Mouse (Mus musculus) testis, adult 2 months (tissue): ENCODE results near the gene Vav2. TPM values are rescaled to one million over a fixed set of nuclear protein-coding genes. Genes with fewer than 3 reads are reported as not detected.

Experiments used
- H3K27ac ChIP-seq: fragments of 200-500 bp; 2 replicates; pipeline ENCODE4 v1.5.1; 2012; ENCODE audit warnings: low read depth, low read length; ENCODE audit not compliant: control insufficient read depth, insufficient read depth
- H3K27me3 ChIP-seq: fragments of 200-500 bp; 2 replicates; pipeline ENCODE4 v1.6.1; 2012; ENCODE audit warnings: mild to moderate bottlenecking, low read length, moderate library complexity; ENCODE audit not compliant: control insufficient read depth, insufficient read depth
- H3K36me3 ChIP-seq: fragments of 200-500 bp; 2 replicates; pipeline ENCODE4 v1.6.1; 2012; ENCODE audit warnings: mild to moderate bottlenecking, low read length; ENCODE audit not compliant: control insufficient read depth, insufficient read depth
- H3K4me1 ChIP-seq: fragments of 200-500 bp; 2 replicates; pipeline ENCODE4 v1.6.1; 2012; ENCODE audit warnings: low read length; ENCODE audit not compliant: control insufficient read depth, insufficient read depth
- H3K4me3 ChIP-seq: fragments of 200-500 bp; 2 replicates; pipeline ENCODE4 v1.5.1; 2012; ENCODE audit warnings: low read depth, mild to moderate bottlenecking, low read length, moderate library complexity, mixed read lengths; ENCODE audit not compliant: control insufficient read depth
- CTCF ChIP-seq: fragments of 200-500 bp; IDR thresholded peaks from 2 replicates; pipeline ENCODE4 v1.5.1; 2012; ENCODE audit warnings: low read depth, mild to moderate bottlenecking, inconsistent platforms, low read length, moderate library complexity; ENCODE audit not compliant: control insufficient read depth, insufficient read depth, insufficient replicate concordance
- POLR2A ChIP-seq: fragments of 200-500 bp; IDR thresholded peaks from 2 replicates; pipeline ENCODE4 v1.6.1; 2012; ENCODE audit warnings: low read depth, mild to moderate bottlenecking, inconsistent platforms, low read length, moderate library complexity; ENCODE audit not compliant: control insufficient read depth
- polyA plus RNA-seq: library from polyadenylated mRNA; depleted of rRNA; stranded (reverse); fragments of >200 nt; gene quantifications from 2 replicates; pipeline ENCODE4 v1.2.3, GENCODE M21; 2012

The Vav2 gene
- polyA plus RNA-seq, 1 experiment: 35.7 TPM

- H3K27ac ChIP-seq: peak overlapping the region; percentile 19; the same call in 1 of the 2 replicates
- H3K27me3 ChIP-seq: no peaks in the 10 kb centered on the region
- no peak for TF ChIP-seq CTCF
- TF ChIP-seq POLR2A: no peak
- H3K4me1 ChIP-seq: peaks cover 5% of the 10 kb centered on the region
- no peak overlapping the region for H3K4me3 ChIP-seq
- no peaks in the 10 kb centered on the region for H3K36me3 ChIP-seq
These were observed 98.9 kb downstream of the Vav2 start for GRCm38 (mm10) chr2:27327886-27328285.

- peaks cover 5% of the 10 kb centered on the region for H3K4me1 ChIP-seq
- H3K27me3 ChIP-seq: no peaks in the 10 kb centered on the region
- no peak overlapping the region for H3K4me3 ChIP-seq
- no peak overlapping the region for H3K27ac ChIP-seq
- no peaks in the 10 kb centered on the region for H3K36me3 ChIP-seq
- no peak for TF ChIP-seq POLR2A
- TF ChIP-seq CTCF: no peak
These were observed 99.8 kb downstream of the Vav2 start for GRCm38 (mm10) chr2:27327076-27327475.

GRCm38 (mm10) chr2:27326357-27326756, 100.5 kb downstream of the Vav2 start:
- Histone ChIP-seq H3K27me3 (no peaks in the 10 kb centered on the region), H3K36me3 (no peaks in the 10 kb centered on the region), H3K4me1 (peaks cover 5% of the 10 kb centered on the region), H3K4me3 (no peak overlapping the region), H3K27ac (no peak overlapping the region)
- no peak for TF ChIP-seq CTCF
- TF ChIP-seq POLR2A: no peak

GRCm38 (mm10) chr2:27324690-27325089, 102.1 kb downstream of the Vav2 start:
- no peak overlapping the region for H3K27ac ChIP-seq
- no peaks in the 10 kb centered on the region for H3K36me3 ChIP-seq
- no peak overlapping the region for H3K4me3 ChIP-seq
- no peaks in the 10 kb centered on the region for H3K27me3 ChIP-seq
- peaks cover 5% of the 10 kb centered on the region for H3K4me1 ChIP-seq
- TF ChIP-seq CTCF: no peak
- TF ChIP-seq POLR2A: no peak

GRCm38 (mm10) chr2:27321431-27321875, 105.4 kb downstream of the Vav2 start:
- TF ChIP-seq POLR2A: no peak
- TF ChIP-seq CTCF: no peak
- H3K4me1 ChIP-seq: no peaks in the 10 kb centered on the region; the same call in 1 of the 2 replicates
- H3K27me3 ChIP-seq: no peaks in the 10 kb centered on the region
- H3K4me3 ChIP-seq: no peak overlapping the region
- H3K36me3 ChIP-seq: no peaks in the 10 kb centered on the region
- no peak overlapping the region for H3K27ac ChIP-seq

- Histone ChIP-seq H3K4me3 (no peak overlapping the region), H3K27ac (no peak overlapping the region), H3K4me1 (no peaks in the 10 kb centered on the region; the same call in 1 of the 2 replicates), H3K36me3 (no peaks in the 10 kb centered on the region), H3K27me3 (no peaks in the 10 kb centered on the region)
- TF ChIP-seq CTCF (no peak), POLR2A (no peak)
These were observed 106.0 kb downstream of the Vav2 start for GRCm38 (mm10) chr2:27320820-27321219.

- no peaks in the 10 kb centered on the region for H3K36me3 ChIP-seq
- no peak overlapping the region for H3K27ac ChIP-seq
- H3K27me3 ChIP-seq: no peaks in the 10 kb centered on the region
- no peaks in the 10 kb centered on the region for H3K4me1 ChIP-seq
- H3K4me3 ChIP-seq: no peak overlapping the region
- TF ChIP-seq CTCF (no peak), POLR2A (no peak)
These were observed 108.2 kb downstream of the Vav2 start for GRCm38 (mm10) chr2:27318606-27319005.

GRCm38 (mm10) chr2:27318197-27318596, 108.6 kb downstream of the Vav2 start:
- no peak overlapping the region for H3K27ac ChIP-seq
- no peaks in the 10 kb centered on the region for H3K4me1 ChIP-seq

More at GRCm38 (mm10) chr2:27318197-27318596, 108.6 kb downstream of the Vav2 start:
- H3K36me3 ChIP-seq: no peaks in the 10 kb centered on the region
- H3K4me3 ChIP-seq: no peak overlapping the region
- H3K27me3 ChIP-seq: no peaks in the 10 kb centered on the region
- no peak for TF ChIP-seq CTCF
- no peak for TF ChIP-seq POLR2A
